Mouse (Mus musculus) kidney, postnatal 0 days (tissue): Measurements from ENCODE around the gene Gm17019. TPM values are rescaled to one million over a fixed set of nuclear protein-coding genes. Genes with fewer than 3 reads are reported as not detected.
"Not testable (repeated sequence)": the region's sequence is repeated elsewhere in the genome, so short reads cannot be mapped to it uniquely, and the experiment has no call there.

Experiments used
- ATAC-seq: fragments of 200-750 bp; cut with Nextera tagmentation; replicated peaks from 2 replicates; pipeline ENCODE4 v1.8.0; 2017; ENCODE audit warnings: low read depth, moderate number of reproducible peaks, moderate TSS enrichment, moderate library complexity; ENCODE audit not compliant: low FRiP score
- DNase-seq: peaks from one replicate; pipeline ENCODE4 v3.0.0-alpha.2; 2016; ENCODE audit warnings: low spot score
- H3K27ac ChIP-seq: fragments of 300-500 bp; sonication (generic); 2 replicates; pipeline ENCODE4 v1.5.1; 2014; ENCODE audit warnings: mild to moderate bottlenecking
- H3K27me3 ChIP-seq: fragments of 300-500 bp; sonication (generic); 2 replicates; pipeline ENCODE4 v1.6.1; 2014; ENCODE audit warnings: low read length, mixed read lengths; ENCODE audit not compliant: insufficient read depth
- H3K36me3 ChIP-seq: fragments of 300-500 bp; sonication (generic); 2 replicates; pipeline ENCODE4 v1.6.1; 2014; ENCODE audit warnings: low read length, mixed read lengths; ENCODE audit not compliant: insufficient read depth
- H3K4me1 ChIP-seq: fragments of 300-500 bp; sonication (generic); replicated peaks from 2 replicates; pipeline ENCODE4 v1.6.1; 2014; ENCODE audit warnings: antibody characterized with exemption, low read length, mixed read lengths; ENCODE audit not compliant: insufficient read depth
- H3K4me2 ChIP-seq: fragments of 300-500 bp; sonication (generic); 2 replicates; pipeline ENCODE4 v1.6.1; 2014; ENCODE audit warnings: mild to moderate bottlenecking, low read length, moderate library complexity, mixed read lengths
- H3K4me3 ChIP-seq: fragments of 300-500 bp; sonication (generic); replicated peaks from 2 replicates; pipeline ENCODE4 v1.5.1; 2014; ENCODE audit warnings: low read depth, low read length
- H3K9ac ChIP-seq: fragments of 300-500 bp; sonication (generic); 2 replicates; pipeline ENCODE4 v1.6.1; 2014; ENCODE audit warnings: low read depth, low read length
- H3K9me3 ChIP-seq: fragments of 300-500 bp; sonication (generic); replicated peaks from 2 replicates; pipeline ENCODE4 v1.6.1; 2016; ENCODE audit warnings: low read length, inconsistent platforms, mixed read lengths
- WGBS: fragments of 180-500 bp; shearing (Covaris S2); extraction: QIAGEN DNeasy Blood & Tissue Kit; methylation state at CpG from one replicate; pipeline ENCODE4 v1.1.7; 2014; 5-methylcytosine and 5-hydroxymethylcytosine counted together
- polyA plus RNA-seq: library from polyadenylated mRNA; unstranded; fragments of >200 nt; fragmentation: Nextera tagmentation; extraction: Ambion mirVana; gene quantifications from 2 replicates; pipeline ENCODE4 v1.2.1, GENCODE M21; 2015

The Gm17019 gene
- polyA plus RNA-seq, 1 experiment from 2014 or later = not detected

DNA sequence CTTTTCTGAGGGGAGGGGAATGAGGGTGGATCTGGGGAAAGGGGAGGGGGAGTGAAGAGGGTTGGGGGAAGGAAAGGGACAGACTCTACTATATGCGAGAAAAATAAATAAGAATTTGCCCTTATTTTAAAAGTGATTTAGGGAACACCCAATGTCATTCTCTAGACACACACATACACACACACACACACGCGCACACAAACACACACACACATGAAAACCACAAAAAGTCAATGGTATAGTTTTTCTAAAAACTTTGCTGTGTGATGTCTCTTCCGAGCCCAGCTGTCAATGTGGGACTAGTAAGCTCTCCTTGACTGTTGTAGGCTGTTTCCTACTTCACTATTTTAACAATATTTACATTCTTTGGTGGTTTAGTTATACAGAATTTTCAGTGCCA is 8.0 kb upstream of the Gm17019 start:
- H3K9me3 ChIP-seq, H3K36me3 ChIP-seq, DNase-seq, H3K4me3 ChIP-seq, H3K4me1 ChIP-seq, ATAC-seq, H3K4me2 ChIP-seq, H3K27ac ChIP-seq, H3K27me3 ChIP-seq, H3K9ac ChIP-seq: not testable (repeated sequence)
- WGBS = 53% methylated on average over 3 of the region's 4 CpGs

DNA sequence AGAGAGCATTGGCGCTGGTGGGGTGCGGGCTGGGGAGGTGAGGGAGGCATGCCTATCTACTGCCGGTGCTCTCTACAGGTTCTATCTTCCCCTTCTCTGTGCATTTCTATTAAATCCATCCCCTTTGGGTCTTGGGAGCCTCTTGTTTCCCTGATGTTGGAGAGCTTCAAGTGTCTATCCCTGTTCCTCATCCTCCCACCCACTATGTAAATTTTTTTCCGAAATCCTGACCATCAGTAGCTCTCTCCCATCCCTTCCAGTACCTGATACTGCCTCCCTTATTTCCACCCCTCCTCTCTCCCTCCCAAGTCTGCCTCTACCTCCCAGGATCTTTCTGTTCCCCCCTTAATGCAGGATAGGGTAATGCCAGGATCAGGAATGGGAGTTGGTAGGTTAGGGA is 7.2 kb upstream of the Gm17019 start:
- not testable (repeated sequence) for H3K4me2 ChIP-seq, H3K27me3 ChIP-seq, H3K27ac ChIP-seq, H3K4me1 ChIP-seq, H3K4me3 ChIP-seq, H3K9me3 ChIP-seq, H3K36me3 ChIP-seq, H3K9ac ChIP-seq
- peak; percentile 93 for ATAC-seq
- DNase-seq = peak; percentile 18
- 86% methylated on average over 4 of the region's 4 CpGs for WGBS

DNA sequence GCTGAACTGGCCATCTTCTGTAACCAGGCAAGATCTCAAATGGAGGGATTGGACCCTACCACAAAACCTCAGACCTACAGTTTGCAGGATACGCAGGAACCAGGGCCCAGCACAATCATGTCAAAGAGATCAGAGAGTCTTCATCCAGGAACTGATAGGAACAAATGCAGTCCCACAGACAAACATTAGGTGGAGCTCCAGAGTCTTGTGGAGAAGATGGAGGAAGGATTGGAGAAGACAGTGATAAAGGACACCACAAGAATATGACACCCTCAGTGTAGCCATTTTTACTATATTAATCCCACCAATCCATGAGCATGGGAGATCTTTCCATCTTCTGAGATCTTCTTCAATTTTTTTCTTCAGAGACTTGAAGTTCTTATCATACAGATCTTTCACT is 8.5 kb downstream of the Gm17019 start:
- H3K4me1 ChIP-seq, DNase-seq, H3K27me3 ChIP-seq, H3K4me2 ChIP-seq, H3K9ac ChIP-seq, H3K4me3 ChIP-seq, H3K27ac ChIP-seq, H3K36me3 ChIP-seq, ATAC-seq: not testable (repeated sequence)
- peaks cover 11% of the 10 kb centered on the region; the same call in 1 of the 2 replicates for H3K9me3 ChIP-seq
- 100% methylated on average over 1 of the region's 1 CpGs for WGBS

DNA sequence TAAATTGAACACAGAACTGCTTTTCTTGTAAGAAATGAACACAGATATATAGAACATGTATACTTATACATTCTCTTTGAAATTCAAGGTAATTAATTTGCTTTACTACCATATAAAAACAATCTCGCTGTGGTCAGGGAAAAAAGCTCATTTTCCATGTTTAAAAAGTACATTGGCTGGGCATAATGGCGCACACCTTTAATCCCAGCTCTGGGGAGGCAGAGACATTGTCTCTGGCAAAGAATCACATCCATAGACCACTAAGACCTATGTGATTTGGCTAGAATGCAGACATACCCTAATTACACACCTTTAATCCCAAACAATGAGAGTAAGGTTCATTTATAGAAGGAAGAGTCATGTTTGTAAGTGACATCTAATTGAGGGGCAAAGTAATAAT is 12.7 kb downstream of the Gm17019 start:
- H3K4me3 ChIP-seq, H3K27ac ChIP-seq, H3K4me2 ChIP-seq, H3K27me3 ChIP-seq, H3K9ac ChIP-seq, H3K4me1 ChIP-seq, ATAC-seq, H3K9me3 ChIP-seq, DNase-seq, H3K36me3 ChIP-seq: not testable (repeated sequence)
- 65% methylated on average over 2 of the region's 2 CpGs for WGBS

DNA sequence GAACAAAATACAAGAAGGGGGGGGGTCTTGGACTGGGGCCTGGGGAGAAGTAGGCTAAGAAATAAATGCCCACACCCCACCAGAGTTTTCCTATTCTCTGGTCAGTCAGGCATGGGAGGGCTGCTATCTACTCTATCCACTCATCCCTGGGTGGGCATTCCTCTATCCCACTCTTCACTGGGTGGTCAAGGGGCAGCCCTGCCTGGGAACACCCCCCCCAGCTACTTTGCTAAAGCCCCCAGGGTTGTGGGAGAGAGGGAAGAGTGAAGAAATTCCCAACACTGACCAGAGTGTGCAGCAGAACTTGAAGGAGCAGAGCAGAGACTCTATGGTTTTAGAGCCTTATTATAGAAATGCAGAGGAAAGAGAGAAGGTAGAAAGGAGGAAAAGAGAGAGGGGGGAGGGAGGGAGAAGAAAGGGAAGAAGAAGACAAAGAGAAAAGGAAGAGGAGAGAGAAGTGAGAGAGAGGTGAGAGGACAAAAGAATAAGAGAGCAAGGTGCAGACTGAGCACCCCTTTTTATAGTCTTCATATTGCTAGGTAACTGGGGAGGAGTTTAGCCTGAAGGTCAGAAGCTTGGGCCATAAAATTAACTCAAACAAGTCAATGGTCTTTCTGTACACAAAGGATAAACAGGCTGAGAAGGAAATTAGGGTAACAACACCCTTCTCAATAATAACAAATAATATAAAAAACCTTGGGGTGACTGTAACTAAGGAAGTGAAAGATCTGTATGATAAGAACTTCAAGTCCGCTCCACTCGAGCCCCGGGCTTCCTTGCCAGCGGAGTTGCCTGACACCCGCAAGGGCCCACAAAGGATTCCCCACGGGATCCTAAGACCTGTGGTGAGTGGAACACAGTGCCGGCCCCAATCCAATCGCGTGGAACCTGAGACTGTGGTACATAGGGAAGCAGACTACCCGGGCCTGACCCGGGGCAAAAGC is 21.9 kb downstream of the Gm17019 start:
- not testable (repeated sequence) for H3K4me3 ChIP-seq, H3K36me3 ChIP-seq, H3K4me1 ChIP-seq, H3K27ac ChIP-seq, H3K27me3 ChIP-seq, H3K9ac ChIP-seq, H3K9me3 ChIP-seq, H3K4me2 ChIP-seq, DNase-seq
- 82% methylated on average over 11 of the region's 11 CpGs for WGBS
- ATAC-seq = peak; percentile 46; the same call in 1 of the 2 replicates

DNA sequence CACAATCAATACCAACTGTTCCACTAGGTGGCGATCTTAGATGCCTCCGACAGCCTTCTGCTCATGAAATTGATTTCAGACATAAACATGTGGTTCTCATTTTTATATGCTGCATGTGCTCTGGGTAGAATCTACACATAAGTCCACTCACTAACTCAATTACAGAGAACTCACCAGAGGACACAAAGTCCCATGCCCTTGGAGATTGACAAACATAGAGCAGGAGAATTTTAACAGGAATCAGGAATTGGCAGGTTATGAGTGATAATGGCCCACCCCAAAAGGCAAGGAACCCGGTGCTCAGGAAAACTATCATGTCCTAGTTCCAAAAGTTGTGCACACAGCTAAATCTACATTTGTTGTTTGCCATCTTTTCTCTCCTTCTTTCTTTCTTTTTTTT is 25.9 kb downstream of the Gm17019 start:
- H3K4me1 ChIP-seq, H3K27ac ChIP-seq, H3K4me3 ChIP-seq, H3K27me3 ChIP-seq, H3K36me3 ChIP-seq, H3K4me2 ChIP-seq, H3K9me3 ChIP-seq, H3K9ac ChIP-seq, DNase-seq: not testable (repeated sequence)
- ATAC-seq = peak; percentile 37; the same call in 1 of the 2 replicates
- 59% methylated on average over 3 of the region's 3 CpGs for WGBS

DNA sequence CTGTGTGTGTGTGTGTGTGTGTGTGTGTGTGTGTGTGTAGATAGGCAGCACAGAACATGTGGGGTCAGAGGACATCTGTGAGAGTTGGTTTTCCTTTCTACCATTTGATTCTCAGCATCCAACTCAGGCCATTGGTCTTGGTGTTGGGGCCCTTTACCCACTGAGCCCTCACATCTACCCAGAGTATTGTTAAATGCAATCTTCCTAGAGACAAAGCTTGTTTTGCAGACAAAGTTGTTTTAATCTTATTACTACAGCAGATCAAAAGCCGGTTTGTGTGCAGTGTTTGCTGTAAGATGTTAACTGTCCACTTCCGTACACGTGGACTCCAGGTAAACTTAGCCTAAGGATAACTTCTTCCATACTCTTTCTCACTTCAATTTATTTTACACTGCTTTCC is 26.5 kb downstream of the Gm17019 start:
- not testable (repeated sequence) for H3K27me3 ChIP-seq, ATAC-seq, H3K9me3 ChIP-seq, H3K4me2 ChIP-seq, H3K9ac ChIP-seq, H3K27ac ChIP-seq, H3K4me3 ChIP-seq, H3K36me3 ChIP-seq, H3K4me1 ChIP-seq, DNase-seq
- 67% methylated on average over 3 of the region's 3 CpGs for WGBS

DNA sequence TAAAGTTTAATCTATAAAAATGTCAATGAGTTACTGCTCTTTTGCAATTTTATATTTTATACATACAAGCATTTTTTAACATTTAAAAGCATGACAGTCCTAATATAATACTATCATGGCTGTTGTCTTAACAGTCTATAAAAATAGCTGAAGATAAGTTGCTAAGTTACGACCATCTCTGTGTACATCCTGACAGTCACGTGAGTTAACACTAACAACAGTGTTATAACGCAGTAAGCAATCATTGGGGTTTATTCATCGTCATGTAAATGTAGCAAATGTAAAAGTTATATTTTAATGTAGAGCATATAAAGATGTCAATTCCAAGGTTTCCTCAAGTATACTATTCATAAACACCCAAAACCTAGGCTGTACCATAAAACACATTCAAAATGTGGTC is 27.2 kb downstream of the Gm17019 start:
- H3K4me1 ChIP-seq, H3K27ac ChIP-seq, H3K9me3 ChIP-seq, H3K9ac ChIP-seq, H3K27me3 ChIP-seq, H3K36me3 ChIP-seq, H3K4me3 ChIP-seq, H3K4me2 ChIP-seq, DNase-seq: not testable (repeated sequence)
- 63% methylated on average over 2 of the region's 4 CpGs for WGBS
- ATAC-seq = peak; percentile 57; the same call in 1 of the 2 replicates

DNA sequence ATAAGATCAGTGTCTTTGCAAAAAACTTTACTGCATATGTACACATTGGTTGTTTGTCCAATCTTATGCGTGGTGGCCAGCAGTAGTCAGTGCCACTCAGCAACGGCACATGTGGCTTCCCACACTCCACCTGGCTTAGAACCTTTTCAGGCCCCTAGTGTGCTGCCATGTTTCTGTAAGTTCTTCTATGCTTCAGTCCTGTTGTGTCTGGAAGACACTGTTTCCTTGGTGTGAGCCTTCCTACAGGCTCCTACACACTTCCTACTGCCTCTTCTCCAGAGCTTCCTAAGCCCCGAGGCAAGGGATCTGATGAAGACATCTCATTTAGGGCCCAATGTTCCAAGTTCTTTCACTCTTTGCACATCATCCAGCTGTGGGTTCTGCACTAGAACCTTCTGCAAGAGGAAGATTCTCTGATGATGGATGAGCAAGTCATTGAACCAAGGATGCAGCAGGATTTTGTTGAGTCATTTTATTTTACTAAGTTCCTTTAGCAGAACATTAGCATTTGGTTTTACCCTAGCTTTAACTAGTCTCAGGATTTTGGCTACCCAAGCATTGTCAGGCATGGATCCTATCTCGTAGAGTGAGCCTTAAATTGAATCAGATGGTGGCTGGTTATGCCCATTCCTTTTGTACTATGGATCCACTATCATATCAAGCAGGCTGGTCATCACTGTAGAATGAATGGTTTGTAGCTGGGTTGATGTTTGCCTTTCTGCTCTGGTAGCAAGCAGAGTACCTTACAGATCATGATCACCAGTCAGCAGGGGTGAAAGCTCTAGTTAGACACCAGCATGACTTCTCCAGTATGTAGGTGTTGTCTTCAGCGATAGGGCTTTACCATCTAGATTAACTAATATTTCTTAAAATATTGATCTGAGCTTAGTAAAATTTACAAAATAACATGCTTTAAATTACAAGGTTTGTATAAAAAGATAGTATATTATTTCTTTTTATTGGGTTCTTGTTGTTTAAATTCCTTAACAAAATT is 27.9 kb downstream of the Gm17019 start:
- H3K36me3 ChIP-seq, H3K9ac ChIP-seq, H3K9me3 ChIP-seq, H3K4me1 ChIP-seq, DNase-seq, H3K4me3 ChIP-seq, H3K27me3 ChIP-seq, H3K4me2 ChIP-seq, H3K27ac ChIP-seq: not testable (repeated sequence)
- 78% methylated on average over 5 of the region's 5 CpGs for WGBS
- peak; percentile 89 for ATAC-seq
